Mouse (Mus musculus): ENCODE data around the gene Rims4. TPM values are rescaled to one million over a fixed set of nuclear protein-coding genes. Genes with fewer than 3 reads are reported as not detected.

The Rims4 gene
- total RNA-seq, 2 experiments from 2014 or later: 0.45 to 0.63 TPM

DNA sequence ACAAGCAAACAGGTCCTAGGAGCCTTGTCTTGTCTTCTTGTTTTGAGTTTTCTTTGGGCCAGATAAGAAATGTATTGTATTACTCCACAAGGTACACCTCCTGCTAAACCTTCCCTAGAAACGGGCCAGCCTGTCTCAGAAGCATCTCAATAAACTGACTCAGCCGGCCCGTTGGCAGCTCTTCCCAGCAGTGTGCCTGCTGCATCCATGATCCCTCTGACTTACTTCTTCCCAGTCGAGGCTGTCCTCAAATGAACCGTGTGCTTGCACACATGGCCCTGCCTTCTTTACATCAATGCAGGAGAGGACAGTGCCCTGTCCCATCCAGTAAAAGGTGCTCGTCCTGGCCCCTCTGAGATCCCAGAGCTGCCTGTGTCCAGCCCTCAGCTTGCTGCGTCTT is 8.9 kb downstream of the Rims4 start:
- DNase-seq: no peak

DNA sequence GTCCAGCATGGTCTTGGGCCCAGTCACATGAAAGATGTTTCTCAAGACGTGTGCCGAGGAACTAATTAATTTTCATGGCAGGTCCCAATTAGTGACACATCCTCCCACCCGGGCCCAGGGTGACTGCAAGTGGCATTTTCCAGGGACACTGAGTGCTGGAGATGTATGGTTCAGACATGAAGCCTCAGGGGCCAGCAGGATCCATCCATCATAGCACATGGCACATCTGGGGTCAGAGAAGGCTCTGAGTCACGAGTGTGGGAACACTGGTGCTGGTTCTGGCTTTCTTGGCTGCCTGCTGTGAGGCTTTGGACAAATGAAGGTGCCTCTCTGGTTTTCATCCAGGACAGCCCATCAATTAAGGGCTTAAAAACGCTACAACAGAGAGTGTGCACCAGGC is 11.4 kb downstream of the Rims4 start:
- no peak for DNase-seq

- no peak for DNase-seq
These were observed 14.2 kb downstream of the Rims4 start for GRCm38 (mm10) chr2:163904323-163904722.

GRCm38 (mm10) chr2:163903461-163903860 is 15.0 kb downstream of the Rims4 start:
- DNase-seq: peak; percentile 45

DNA sequence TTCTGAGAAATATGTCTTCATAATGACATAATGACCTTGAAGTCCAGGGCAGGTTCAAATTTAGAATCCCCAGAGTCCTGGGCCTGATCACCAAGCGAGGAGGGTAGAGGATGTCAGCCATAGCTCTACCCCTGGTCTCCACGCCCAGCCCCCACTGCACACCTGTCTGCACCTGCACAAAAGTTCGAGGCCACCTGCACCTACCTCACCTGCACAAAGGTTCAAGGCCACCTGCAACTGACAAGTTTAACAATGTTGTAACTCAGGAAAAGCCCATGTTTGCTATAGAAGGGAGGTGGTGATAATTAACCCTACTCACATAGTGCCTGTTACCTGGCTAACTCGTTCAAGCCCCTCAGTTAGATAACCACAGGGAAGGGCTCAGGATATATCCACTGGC is 16.0 kb downstream of the Rims4 start:
- no peak for DNase-seq

- no peak for DNase-seq
These were observed 17.4 kb downstream of the Rims4 start for GRCm38 (mm10) chr2:163901043-163901442.

- no peak for DNase-seq
These were observed 18.5 kb downstream of the Rims4 start for GRCm38 (mm10) chr2:163899910-163900411.

DNA sequence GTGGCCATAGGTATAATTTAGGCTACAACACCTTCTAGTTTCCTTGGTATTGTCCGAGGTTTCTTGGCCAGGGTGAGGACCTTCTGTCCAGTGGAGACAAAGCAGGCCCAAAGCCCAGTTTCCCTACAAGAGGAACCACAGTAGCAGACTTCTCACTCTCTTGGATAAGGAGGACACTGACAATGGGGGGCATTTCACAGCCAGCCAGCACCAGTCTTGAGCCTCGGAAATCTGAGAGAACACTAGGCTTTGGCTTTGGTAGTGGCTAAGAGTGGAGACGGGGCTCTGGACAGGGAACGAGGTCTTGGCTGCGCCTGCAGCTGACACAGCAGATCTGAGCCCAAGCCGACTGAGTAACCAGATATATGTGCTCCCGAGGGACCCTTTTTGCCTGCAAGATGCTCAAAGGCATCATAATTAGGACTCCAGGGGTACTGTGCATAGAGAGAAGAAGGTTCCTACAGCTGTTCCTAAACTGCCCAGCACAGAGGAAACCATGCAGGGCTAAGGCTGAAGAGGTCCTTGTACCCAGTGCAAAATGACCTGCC is 20.4 kb downstream of the Rims4 start:
- no peak for DNase-seq

DNA sequence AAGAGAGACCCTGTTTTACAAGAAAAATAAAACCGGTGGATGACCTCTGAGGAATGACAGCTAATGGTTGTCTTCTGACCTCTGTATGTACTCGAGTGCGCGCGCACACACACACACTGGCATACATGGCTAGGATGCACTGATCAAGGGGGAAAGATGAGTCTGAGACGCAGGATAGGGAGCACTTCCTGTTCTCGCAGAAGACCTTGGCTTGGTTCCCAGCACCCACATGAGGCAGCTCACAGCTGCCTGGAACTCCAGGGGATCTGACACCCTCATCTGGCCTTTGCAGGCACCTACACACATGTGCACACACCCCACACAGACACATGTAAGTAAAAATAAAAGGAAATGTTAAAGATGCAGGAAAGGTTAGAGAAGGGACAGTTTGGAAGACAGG is 21.5 kb downstream of the Rims4 start:
- no peak for DNase-seq

GRCm38 (mm10) chr2:163895156-163895555 is 23.3 kb downstream of the Rims4 start:
- no peak for DNase-seq

GRCm38 (mm10) chr2:163893446-163894370 is 24.8 kb downstream of the Rims4 start:
- no peak for DNase-seq

- DNase-seq: no peak
These were observed 27.2 kb downstream of the Rims4 start for GRCm38 (mm10) chr2:163891271-163891670.

GRCm38 (mm10) chr2:163890586-163890985 is 27.9 kb downstream of the Rims4 start:
- DNase-seq: no peak

- DNase-seq: peak; percentile 72
These were observed 29.1 kb downstream of the Rims4 start for GRCm38 (mm10) chr2:163889411-163889810.

- no peak for DNase-seq
These were observed 35.4 kb downstream of the Rims4 start for GRCm38 (mm10) chr2:163882859-163883652.

GRCm38 (mm10) chr2:163880891-163881290 is 37.6 kb downstream of the Rims4 start:
- DNase-seq: peak; percentile 32

- DNase-seq: no peak
These were observed 41.5 kb downstream of the Rims4 start for GRCm38 (mm10) chr2:163876830-163877498.

DNA sequence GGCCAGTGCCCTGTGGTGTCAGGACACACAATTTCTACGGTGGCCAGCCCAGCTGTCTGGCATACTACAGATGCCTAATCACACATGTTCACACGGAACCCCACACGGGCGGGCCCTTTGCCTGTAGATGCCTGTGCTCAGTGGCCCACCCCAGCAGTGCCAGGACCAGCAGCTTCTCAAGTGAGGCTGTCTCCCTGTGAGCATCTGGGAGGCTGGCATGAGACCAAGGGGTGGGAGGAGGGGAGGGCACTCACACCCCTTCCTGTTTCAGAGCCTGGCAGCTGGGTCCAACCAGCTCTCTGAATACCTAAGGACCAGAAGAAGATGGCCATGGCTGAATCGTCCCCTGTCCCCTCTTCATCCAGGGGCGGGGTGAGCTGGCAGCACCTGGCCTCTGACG is 43.0 kb downstream of the Rims4 start:
- peak; percentile 19 for DNase-seq

GRCm38 (mm10) chr2:163874877-163875276 is 43.6 kb downstream of the Rims4 start:
- DNase-seq: no peak

DNA sequence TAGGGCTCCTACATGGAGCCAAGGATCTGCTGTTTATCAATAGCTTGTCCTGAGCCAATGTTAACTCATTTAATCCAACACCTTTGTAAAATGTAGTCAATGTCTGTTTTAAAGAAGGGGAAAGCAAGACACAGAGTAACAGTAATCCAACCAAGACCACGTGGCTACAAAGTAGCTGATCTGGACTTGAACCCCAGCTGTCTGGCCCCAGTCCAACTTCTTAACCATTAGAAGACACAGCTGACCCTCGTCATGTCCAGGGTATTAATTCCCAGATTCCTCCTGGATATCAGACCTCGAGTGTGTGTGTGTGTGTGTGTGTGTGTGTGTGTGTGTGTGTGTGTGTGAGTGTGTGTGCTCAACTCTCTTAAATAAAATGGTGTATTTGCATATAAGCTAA is 46.6 kb downstream of the Rims4 start:
- DNase-seq: no peak

DNA sequence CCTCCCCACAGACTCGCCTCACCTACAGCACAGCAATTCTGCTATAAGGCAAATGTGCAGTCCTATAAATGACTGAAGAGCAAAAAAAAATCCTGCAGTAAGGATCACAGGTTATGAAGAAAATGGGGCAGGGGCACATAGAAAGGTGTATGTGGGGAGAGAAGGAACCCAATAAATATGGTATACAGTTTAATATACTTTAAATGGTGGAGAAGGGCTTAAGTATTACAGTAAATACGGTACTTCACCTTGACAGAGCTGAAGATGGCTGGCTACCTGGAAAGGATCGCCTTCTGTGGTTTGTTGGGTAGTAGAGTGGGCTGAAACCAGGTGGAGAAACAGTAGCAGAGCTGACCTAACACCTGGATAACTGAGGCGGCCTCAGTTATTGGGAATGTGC is 47.2 kb downstream of the Rims4 start:
- DNase-seq: no peak

- DNase-seq: no peak
These were observed 48.7 kb downstream of the Rims4 start for GRCm38 (mm10) chr2:163869783-163870182.
